Mouse (Mus musculus) MEL (cell line): ENCODE results near the gene Traip. TPM values are rescaled to one million over a fixed set of nuclear protein-coding genes. Genes with fewer than 3 reads are reported as not detected.

Source experiments
- DNase-seq: peaks from one replicate; pipeline ENCODE4 v3.0.0; 2011; ENCODE audit warnings: low read depth, low spot score
- H3K27ac ChIP-seq: 2 replicates; pipeline ENCODE4 v1.5.1; 2012; ENCODE audit warnings: low read depth, mild to moderate bottlenecking, control low read depth, low read length, moderate library complexity; ENCODE audit not compliant: control insufficient read depth
- H3K27me3 ChIP-seq, 2 experiments: fragments of 150-350 bp in 1 of 2; sonication (generic) in 1 of 2; 2 replicates each; pipeline ENCODE4 v1.6.1; 2012; ENCODE audit warnings: low read length in 2 of 2, mild to moderate bottlenecking in 2 of 2, improper control_type of control experiment in 1 of 2, moderate library complexity in 1 of 2; ENCODE audit not compliant: insufficient read depth in 2 of 2, control insufficient read depth in 1 of 2
- H3K36me3 ChIP-seq, 2 experiments: 2 replicates each; pipeline ENCODE4 v1.6.1; 2012 to 2014; ENCODE audit warnings: low read length in 2 of 2, improper control_type of control experiment in 1 of 2, inconsistent platforms in 1 of 2, mild to moderate bottlenecking in 1 of 2; ENCODE audit not compliant: insufficient read depth in 2 of 2, control insufficient read depth in 1 of 2
- H3K4me1 ChIP-seq, 2 experiments: fragments of 150-350 bp in 1 of 2; sonication (generic) in 1 of 2; 2 replicates each; pipeline ENCODE4 v1.6.1; 2012; ENCODE audit warnings: low read length in 2 of 2, improper control_type of control experiment in 1 of 2, mild to moderate bottlenecking in 1 of 2; ENCODE audit not compliant: insufficient read depth in 2 of 2, control insufficient read depth in 1 of 2
- H3K4me3 ChIP-seq, 2 experiments: fragments of 150-350 bp in 1 of 2; sonication (generic) in 1 of 2; 2 replicates each; pipeline ENCODE4 v1.5.1; 2012; ENCODE audit warnings: low read depth in 2 of 2, low read length in 2 of 2, mild to moderate bottlenecking in 2 of 2, moderate library complexity in 2 of 2, control low read depth in 1 of 2, improper control_type of control experiment in 1 of 2; ENCODE audit not compliant: control insufficient read depth in 1 of 2, insufficient read depth in 1 of 2
- H3K79me2 ChIP-seq: 2 replicates; pipeline ENCODE4 v1.6.1; 2012; ENCODE audit warnings: mild to moderate bottlenecking, low read length, moderate library complexity; ENCODE audit not compliant: control insufficient read depth, poor library complexity, insufficient read depth
- H3K9ac ChIP-seq: 2 replicates; pipeline ENCODE4 v1.6.1; 2012; ENCODE audit warnings: low read depth, mild to moderate bottlenecking, control low read depth, low read length, moderate library complexity; ENCODE audit not compliant: control insufficient read depth, poor library complexity, severe bottlenecking
- H3K9me3 ChIP-seq: fragments of 150-350 bp; sonication (generic); replicated peaks from 2 replicates; pipeline ENCODE4 v1.6.1; 2012; ENCODE audit warnings: mild to moderate bottlenecking, low read length, improper control_type of control experiment, moderate library complexity; ENCODE audit not compliant: insufficient read depth
- BHLHE40 ChIP-seq: IDR thresholded peaks from 2 replicates; pipeline ENCODE4 v1.6.1; 2012; ENCODE audit warnings: low read depth, mild to moderate bottlenecking, inconsistent platforms, low read length, improper control_type of control experiment, borderline replicate concordance
- CHD1 ChIP-seq: IDR thresholded peaks from 2 replicates; pipeline ENCODE4 v1.6.1; 2012; ENCODE audit warnings: low read depth, mild to moderate bottlenecking, inconsistent platforms, low read length, improper control_type of control experiment
- CHD2 ChIP-seq: IDR thresholded peaks from 2 replicates; pipeline ENCODE4 v1.6.1; 2011; ENCODE audit warnings: low read length, improper control_type of control experiment
- CTCF ChIP-seq, 3 experiments: IDR thresholded peaks in 2 of 3; conservative IDR thresholded peaks in 1 of 3; 2 replicates each; pipeline ENCODE4 v1.5.1; 2011 to 2012; ENCODE audit warnings: low read length in 3 of 3, low read depth in 2 of 3, mild to moderate bottlenecking in 2 of 3, improper control_type of control experiment in 1 of 3, inconsistent platforms in 1 of 3, mixed read lengths in 1 of 3, moderate library complexity in 1 of 3; ENCODE audit not compliant: control insufficient read depth in 1 of 3, insufficient read depth in 1 of 3, poor library complexity in 1 of 3, severe bottlenecking in 1 of 3
- E2F4 ChIP-seq: IDR thresholded peaks from 2 replicates; pipeline ENCODE4 v1.6.1; 2011; ENCODE audit warnings: low read depth, low read length, improper control_type of control experiment, borderline replicate concordance
- ELF1 ChIP-seq: IDR thresholded peaks from 2 replicates; pipeline ENCODE4 v1.6.1; 2014; ENCODE audit warnings: low read depth, mild to moderate bottlenecking, inconsistent platforms, low read length, improper control_type of control experiment, moderate library complexity
- EP300 ChIP-seq, 2 experiments: IDR thresholded peaks; 2 replicates each; pipeline ENCODE4 v1.6.1; 2011; ENCODE audit warnings: improper control_type of control experiment in 2 of 2, low read length in 2 of 2, low read depth in 1 of 2, mild to moderate bottlenecking in 1 of 2
- ETS1 ChIP-seq: IDR thresholded peaks from 2 replicates; pipeline ENCODE4 v1.6.1; 2012; ENCODE audit warnings: low read depth, mild to moderate bottlenecking, inconsistent platforms, low read length, improper control_type of control experiment, moderate library complexity
- GABPA ChIP-seq: IDR thresholded peaks from 2 replicates; pipeline ENCODE4 v1.6.1; 2012; ENCODE audit warnings: low read depth, mild to moderate bottlenecking, inconsistent platforms, low read length, improper control_type of control experiment, moderate library complexity
- GATA1 ChIP-seq: IDR thresholded peaks from 2 replicates; pipeline ENCODE4 v1.6.1; 2011; ENCODE audit warnings: low read depth, low read length, improper control_type of control experiment
- JUND ChIP-seq: IDR thresholded peaks from 2 replicates; pipeline ENCODE4 v1.6.1; 2011; ENCODE audit warnings: low read depth, mild to moderate bottlenecking, improper control_type of control experiment, low read length
- KAT2A ChIP-seq: conservative IDR thresholded peaks from 2 replicates; pipeline ENCODE4 v1.6.1; 2012; ENCODE audit warnings: low read depth, low read length, improper control_type of control experiment, inconsistent platforms
- MAFK ChIP-seq: IDR thresholded peaks from 2 replicates; pipeline ENCODE4 v1.6.1; 2011; ENCODE audit warnings: low read depth, mild to moderate bottlenecking, low read length, improper control_type of control experiment, borderline replicate concordance
- MAX ChIP-seq: IDR thresholded peaks from 2 replicates; pipeline ENCODE4 v1.6.1; 2011; ENCODE audit warnings: low read length, improper control_type of control experiment
- MAZ ChIP-seq: IDR thresholded peaks from 2 replicates; pipeline ENCODE4 v1.6.1; 2012; ENCODE audit warnings: low read depth, mild to moderate bottlenecking, inconsistent platforms, low read length, improper control_type of control experiment
- MEF2A ChIP-seq: IDR thresholded peaks from 2 replicates; pipeline ENCODE4 v1.6.1; 2014; ENCODE audit warnings: low read depth, mild to moderate bottlenecking, inconsistent platforms, low read length, improper control_type of control experiment; ENCODE audit not compliant: poor library complexity, insufficient replicate concordance, severe bottlenecking; ENCODE audit errors: extremely low read depth
- MXI1 ChIP-seq: IDR thresholded peaks from 2 replicates; pipeline ENCODE4 v1.6.1; 2011; ENCODE audit warnings: mild to moderate bottlenecking, low read depth, low read length, improper control_type of control experiment
- MYB ChIP-seq: IDR thresholded peaks from 2 replicates; pipeline ENCODE4 v1.6.1; 2011; ENCODE audit warnings: mild to moderate bottlenecking, low read depth, low read length, improper control_type of control experiment
- MYC ChIP-seq: IDR thresholded peaks from 2 replicates; pipeline ENCODE4 v1.6.1; 2011; ENCODE audit warnings: low read depth, mild to moderate bottlenecking, low read length, improper control_type of control experiment, moderate library complexity
- NELFE ChIP-seq: IDR thresholded peaks from 2 replicates; pipeline ENCODE4 v1.6.1; 2011; ENCODE audit warnings: low read depth, low read length, improper control_type of control experiment
- NRF1 ChIP-seq: IDR thresholded peaks from 2 replicates; pipeline ENCODE4 v1.6.1; 2014; ENCODE audit warnings: low read depth, mild to moderate bottlenecking, inconsistent platforms, low read length, improper control_type of control experiment, moderate library complexity; ENCODE audit not compliant: poor library complexity, insufficient read depth, severe bottlenecking
- POLR2A ChIP-seq, 2 experiments: IDR thresholded peaks; 2 replicates each; pipeline ENCODE4 v1.6.1; 2011 to 2012; ENCODE audit warnings: low read length in 2 of 2, mild to moderate bottlenecking in 2 of 2, control low read depth in 1 of 2, improper control_type of control experiment in 1 of 2, low read depth in 1 of 2, moderate library complexity in 1 of 2; ENCODE audit not compliant: control insufficient read depth in 1 of 2, insufficient read depth in 1 of 2, poor library complexity in 1 of 2
- POLR2AphosphoS2 ChIP-seq: IDR thresholded peaks from 2 replicates; pipeline ENCODE4 v1.6.1; 2011; ENCODE audit warnings: low read length, improper control_type of control experiment
- POLR2AphosphoS5 ChIP-seq: IDR thresholded peaks from 2 replicates; pipeline ENCODE4 v1.6.1; 2012; ENCODE audit warnings: low read depth, borderline replicate concordance, mild to moderate bottlenecking, inconsistent platforms, low read length, moderate library complexity, mixed read lengths
- RAD21 ChIP-seq: IDR thresholded peaks from 2 replicates; pipeline ENCODE4 v1.6.1; 2011; ENCODE audit warnings: mild to moderate bottlenecking, low read depth, low read length, improper control_type of control experiment
- SIN3A ChIP-seq: IDR thresholded peaks from 2 replicates; pipeline ENCODE4 v1.6.1; 2012; ENCODE audit warnings: low read length, improper control_type of control experiment, inconsistent platforms
- SMC3 ChIP-seq: IDR thresholded peaks from 2 replicates; pipeline ENCODE4 v1.6.1; 2011; ENCODE audit warnings: low read depth, low read length, improper control_type of control experiment
- TAL1 ChIP-seq: IDR thresholded peaks from 2 replicates; pipeline ENCODE4 v1.6.1; 2012; ENCODE audit warnings: mild to moderate bottlenecking, inconsistent platforms, low read length, moderate library complexity, mixed read lengths
- TBP ChIP-seq: IDR thresholded peaks from 2 replicates; pipeline ENCODE4 v1.8.0; 2011; ENCODE audit warnings: low read depth, low read length, improper control_type of control experiment
- TCF12 ChIP-seq: IDR thresholded peaks from 2 replicates; pipeline ENCODE4 v1.6.1; 2014; ENCODE audit warnings: low read depth, mild to moderate bottlenecking, inconsistent platforms, low read length, improper control_type of control experiment, moderate library complexity
- USF1 ChIP-seq: IDR thresholded peaks from 2 replicates; pipeline ENCODE4 v1.6.1; 2014; ENCODE audit warnings: low read depth, mild to moderate bottlenecking, inconsistent platforms, low read length, improper control_type of control experiment, moderate library complexity
- USF2 ChIP-seq, 2 experiments: IDR thresholded peaks; 2 replicates each; pipeline ENCODE4 v1.6.1; 2011 to 2012; ENCODE audit warnings: improper control_type of control experiment in 2 of 2, low read length in 2 of 2, borderline replicate concordance in 1 of 2, inconsistent platforms in 1 of 2, low read depth in 1 of 2, mild to moderate bottlenecking in 1 of 2; ENCODE audit not compliant: insufficient read depth in 1 of 2
- ZC3H11A ChIP-seq: IDR thresholded peaks from 2 replicates; pipeline ENCODE4 v1.6.1; 2012; ENCODE audit warnings: low read depth, mild to moderate bottlenecking, inconsistent platforms, low read length, improper control_type of control experiment
- ZKSCAN1 ChIP-seq: IDR thresholded peaks from 2 replicates; pipeline ENCODE4 v1.6.1; 2012; ENCODE audit warnings: low read depth, mild to moderate bottlenecking, inconsistent platforms, low read length, improper control_type of control experiment, moderate library complexity
- ZNF384 ChIP-seq: IDR thresholded peaks from 2 replicates; pipeline ENCODE4 v1.6.1; 2012; ENCODE audit warnings: low read depth, mild to moderate bottlenecking, inconsistent platforms, low read length, improper control_type of control experiment
- polyA plus RNA-seq, 2 experiments: library from polyadenylated mRNA; stranded (reverse) in 1 of 2; unstranded in 1 of 2; fragments of >175 nt in 1 of 2; fragments of >200 nt in 1 of 2; gene quantifications; 2 replicates each; pipeline versions ENCODE4 v1.2.1 to v1.2.4; 2012; ENCODE audit warnings: low replicate concordance in 2 of 2, low read depth in 1 of 2; ENCODE audit not compliant: insufficient read length in 2 of 2, insufficient read depth in 1 of 2, missing spikeins in 1 of 2
- total RNA-seq: library from RNA; depleted of rRNA; stranded (reverse); fragments of 300-350 nt; gene quantifications from 2 replicates; pipeline ENCODE4 v1.2.3, GENCODE M21; 2012

Gene Traip
- total and polyA plus RNA-seq, 3 experiments = 43.6 to 65.2 TPM; not detected in 1

GRCm38 (mm10) chr9:107950460-107951355 lies 772 bp downstream of the Traip start:
- H3K4me1 ChIP-seq = peaks cover 0 to 13% of the 10 kb centered on the region in 2 experiments; a peak in 2 of 4 replicates
- H3K9ac ChIP-seq = peak overlapping the region; percentile 90
- peak overlapping the region; percentile 85 to 96 for H3K4me3 ChIP-seq
- peak; percentile 95 for DNase-seq
- H3K27me3 ChIP-seq = no peaks in the 10 kb centered on the region
- peaks cover 4 to 12% of the 10 kb centered on the region in 2 experiments; a peak in 2 of 4 replicates for H3K36me3 ChIP-seq
- H3K79me2 ChIP-seq = peaks cover 33% of the 10 kb centered on the region
- H3K27ac ChIP-seq = peak overlapping the region; percentile 71
- H3K9me3 ChIP-seq = no peaks in the 10 kb centered on the region
- peak; percentile 84 for TF ChIP-seq GATA1
- TF ChIP-seq KAT2A = peak; percentile 72; the same call in 1 of the 2 replicates
- peak; percentile 94 for TF ChIP-seq E2F4
- TF ChIP-seq MYB = no peak
- TF ChIP-seq ZNF384 = no peak
- peak; percentile 98 for TF ChIP-seq SIN3A
- TF ChIP-seq POLR2A (IDR thresholded peaks at IDR 0.05; ENCODE audit: control insufficient read depth in 1 of 2, insufficient read depth in 1 of 2, low read depth in 1 of 2, low read length in 2 of 2, poor library complexity in 1 of 2) = peak; percentile 67 to 94; a peak in 2 of 4 replicates
- no peak for TF ChIP-seq MAFK
- peak; percentile 91 for TF ChIP-seq MXI1
- TF ChIP-seq RAD21 = no peak
- peak; percentile 86 for TF ChIP-seq TBP
- TF ChIP-seq ELF1 = peak; percentile 88
- TF ChIP-seq NRF1 = no peak
- TF ChIP-seq ZC3H11A = no peak
- TF ChIP-seq MAX = peak; percentile 91
- peak; percentile 58 for TF ChIP-seq TCF12
- 0 out of 2 replicates have a peak, but pooled peaks have one; percentile 54 for TF ChIP-seq MAZ
- peak; percentile 37 for TF ChIP-seq CHD2
- peak; percentile 95 for TF ChIP-seq NELFE
- TF ChIP-seq ETS1 = peak; percentile 43; the same call in 1 of the 2 replicates
- no peak; a peak in 1 of 4 replicates for TF ChIP-seq EP300 (IDR thresholded peaks at IDR 0.05; ENCODE audit: low read depth in 1 of 2, low read length in 2 of 2)
- no peak for TF ChIP-seq POLR2AphosphoS5
- TF ChIP-seq CTCF (IDR thresholded peaks at IDR 0.05 in 2 of 3, conservative IDR thresholded peaks at IDR 0.05 in 1 of 3; ENCODE audit: control insufficient read depth in 1 of 3, insufficient read depth in 1 of 3, low read depth in 2 of 3, low read length in 3 of 3, poor library complexity in 1 of 3, severe bottlenecking in 1 of 3) = no peak
- no peak for TF ChIP-seq ZKSCAN1
- TF ChIP-seq USF2 (IDR thresholded peaks at IDR 0.05; ENCODE audit: borderline replicate concordance in 1 of 2, insufficient read depth in 1 of 2, low read depth in 1 of 2, low read length in 2 of 2) = no peak
- no peak for TF ChIP-seq CHD1
- TF ChIP-seq GABPA = no peak
- TF ChIP-seq MYC = peak; percentile 72; the same call in 1 of the 2 replicates
- TF ChIP-seq POLR2AphosphoS2 = peak; percentile 91
- TF ChIP-seq JUND = no peak
- 0 out of 2 replicates have a peak, but pooled peaks have one; percentile 18 for TF ChIP-seq MEF2A
- TF ChIP-seq BHLHE40 = no peak
- TF ChIP-seq TAL1 = no peak
- 0 out of 2 replicates have a peak, but pooled peaks have one; percentile 4 for TF ChIP-seq SMC3
- TF ChIP-seq USF1 = no peak
